12 mouse cellular contexts compared by ENCODE assay signal in genomic region chr8:36365945-36366344, GRCm38 (mm10).
DNase-seq lines count a peak whose midpoint lies in the region; ATAC-seq and TF ChIP-seq lines count a peak whose summit lies in the region.
"Had no signal": no experiment of that assay in that cellular context is flagged by ENCODE, and none has a peak within 500 bp of the region (broad histone marks: within the 10 kb centered on the region; RNA-seq: fewer than 3 reads in every experiment).

No protein-coding gene starts in this region.

- no peak overlapping the region for H3K27ac ChIP-seq in gastrocnemius, adult 2 months
- H3K27ac ChIP-seq: embryonic facial prominence, embryonic 13.5 days; neural tube, embryonic 12.5 days had no signal

- peak; percentile 13; the same call in 1 of the 2 replicates for TF ChIP-seq CTCF in gastrocnemius, adult 2 months (IDR thresholded peaks at IDR 0.05)
- TF ChIP-seq CTCF in Patski (IDR thresholded peaks at IDR 0.05) = peak; percentile 65

- no peak for ATAC-seq in Patski

- in situ Hi-C loops in Patski (cut with MboI; ENCODE audit: low pct_unique_long_range_greater_than_20kb) = no loop called here

- H3K27me3 ChIP-seq in Patski = no peaks in the 10 kb centered on the region
- H3K27me3 ChIP-seq: embryonic facial prominence, embryonic 13.5 days; neural tube, embryonic 12.5 days had no signal

- no peak overlapping the region for H3K4me3 ChIP-seq in gastrocnemius, adult 2 months
- H3K4me3 ChIP-seq: embryonic facial prominence, embryonic 13.5 days; neural tube, embryonic 12.5 days had no signal

- POLR2A ChIA-PET in Patski (lab: Charles Lee) = no interaction called here

- intact Hi-C loops in gastrocnemius, adult 2 months (cut with DNase I) = no loop called here
- intact Hi-C loops in gastrocnemius, postnatal 36 days (cut with DNase I) = loop anchor here (10.0 kb wide), 1 partner anchor 709 kb away; no protein-coding TSS in a partner anchor
- intact Hi-C loops in gastrocnemius, postnatal 14 days (cut with DNase I; ENCODE audit: low total_unique reads) = loop anchor here (2.0 to 10.0 kb wide), 2 partner anchors 161 to 709 kb away; no protein-coding TSS in a partner anchor

- CTCF ChIA-PET in Patski (lab: Charles Lee) = interaction anchor here (1.6 to 1.8 kb wide), 2 partner anchors 81 to 157 kb away, joined by 5 to 6 read pairs; no protein-coding TSS in a partner anchor

- no peak for DNase-seq in gastrocnemius, adult 2 months
- no peak for DNase-seq in gastrocnemius, postnatal 36 days
- peak; percentile 17 to 43 for DNase-seq in kidney, postnatal 36 days
- no peak for DNase-seq in kidney, adult 9 months
- DNase-seq in Patski (ENCODE audit: low read depth, low spot score) = no peak
- peak; percentile 74 for DNase-seq in cerebellum, adult 9-10 months
- DNase-seq in right cerebral cortex, adult 2 months (ENCODE audit: low spot score in 2 of 2) = no peak
- DNase-seq in gastrocnemius, postnatal 14 days = no peak
- DNase-seq: right cerebral cortex, postnatal 14 days; thymus, postnatal 36 days had no signal

Comparison
In these comparisons a context has a peak if more than half of its experiments do, and no peak if none do; other contexts are left out.
1. DNase-seq: peak in kidney, postnatal 36 days (2 of 2) and cerebellum, adult 9-10 months (single experiment); none in gastrocnemius, adult 2 months (single experiment), gastrocnemius, postnatal 36 days (0 of 2), kidney, adult 9 months (single experiment), Patski (single experiment), right cerebral cortex, adult 2 months (0 of 2) and gastrocnemius, postnatal 14 days (single experiment).